Mouse (Mus musculus): ENCODE measurements around the gene Apol7a. TPM values are rescaled to one million over a fixed set of nuclear protein-coding genes. Genes with fewer than 3 reads are reported as not detected.
A peak's percentile ranks its signal among the peaks of the same experiment; 100 is the strongest.
"Not testable (repeated sequence)": the region's sequence is repeated elsewhere in the genome, so short reads cannot be mapped to it uniquely, and the experiment has no call there.

The Apol7a gene
- polyA plus RNA-seq (2014; fragmentation: Nextera tagmentation; extraction: Ambion mirVana) = not detected in 2 replicates

GRCm38 (mm10) chr15:77399027-77399426 is at the start of gene Apol7a:
Gene Apol7a (minus strand): TSS chr15:77399110.
- not testable (repeated sequence) for H3K4me1 ChIP-seq (ENCODE audit: control insufficient read depth, insufficient read depth, low read length); H3K9ac ChIP-seq (replicated peaks; ENCODE audit: low read length); H3K9me3 ChIP-seq (replicated peaks; ENCODE audit: control insufficient read depth, low read length); H3K4me3 ChIP-seq (ENCODE audit: low read depth, low read length); H3K36me3 ChIP-seq (replicated peaks; ENCODE audit: control insufficient read depth, insufficient read depth, low read depth, low read length); H3K27ac ChIP-seq (replicated peaks; ENCODE audit: low read depth, low read length); ATAC-seq (replicated peaks; ENCODE audit: insufficient number of reproducible peaks, low FRiP score, low TSS enrichment, low read depth); H3K4me2 ChIP-seq (ENCODE audit: low read depth, low read length); H3K27me3 ChIP-seq (ENCODE audit: control insufficient read depth, insufficient read depth, low read length)
- 59% methylated on average over 9 of the region's 9 CpGs for WGBS
- peak; percentile 56 for DNase-seq (ENCODE audit: low spot score)

GRCm38 (mm10) chr15:77447392-77447791 is 48.5 kb upstream of the Apol7a start, which contains the start of gene Apol7b:
Gene Apol7b (minus strand): TSS chr15:77447492.
- not testable (repeated sequence) for H3K27me3 ChIP-seq (ENCODE audit: control insufficient read depth, insufficient read depth, low read length); H3K4me2 ChIP-seq (ENCODE audit: low read depth, low read length); H3K27ac ChIP-seq (replicated peaks; ENCODE audit: low read depth, low read length); H3K4me1 ChIP-seq (ENCODE audit: control insufficient read depth, insufficient read depth, low read length); ATAC-seq (replicated peaks; ENCODE audit: insufficient number of reproducible peaks, low FRiP score, low TSS enrichment, low read depth); H3K9ac ChIP-seq (replicated peaks; ENCODE audit: low read length); H3K4me3 ChIP-seq (ENCODE audit: low read depth, low read length); DNase-seq (ENCODE audit: low spot score); H3K9me3 ChIP-seq (replicated peaks; ENCODE audit: control insufficient read depth, low read length); H3K36me3 ChIP-seq (replicated peaks; ENCODE audit: control insufficient read depth, insufficient read depth, low read depth, low read length)
- WGBS = 84% methylated on average over 2 of the region's 2 CpGs

GRCm38 (mm10) chr15:77445668-77446067 is 46.8 kb upstream of the Apol7a start:
- not testable (repeated sequence) for DNase-seq (ENCODE audit: low spot score); H3K4me3 ChIP-seq (ENCODE audit: low read depth, low read length); H3K27me3 ChIP-seq (ENCODE audit: control insufficient read depth, insufficient read depth, low read length); H3K9me3 ChIP-seq (replicated peaks; ENCODE audit: control insufficient read depth, low read length); H3K9ac ChIP-seq (replicated peaks; ENCODE audit: low read length); H3K36me3 ChIP-seq (replicated peaks; ENCODE audit: control insufficient read depth, insufficient read depth, low read depth, low read length); H3K4me1 ChIP-seq (ENCODE audit: control insufficient read depth, insufficient read depth, low read length); ATAC-seq (replicated peaks; ENCODE audit: insufficient number of reproducible peaks, low FRiP score, low TSS enrichment, low read depth); H3K27ac ChIP-seq (replicated peaks; ENCODE audit: low read depth, low read length); H3K4me2 ChIP-seq (ENCODE audit: low read depth, low read length)
- WGBS = 100% methylated on average over 1 of the region's 1 CpGs

GRCm38 (mm10) chr15:77444746-77445145 is 45.8 kb upstream of the Apol7a start:
- DNase-seq (ENCODE audit: low spot score) = not testable (repeated sequence)
- WGBS = 88% methylated on average over 8 of the region's 8 CpGs

GRCm38 (mm10) chr15:77428690-77429448 is 30.0 kb upstream of the Apol7a start:
- WGBS = 79% methylated on average over 8 of the region's 10 CpGs
- not testable (repeated sequence) for ATAC-seq (replicated peaks; ENCODE audit: insufficient number of reproducible peaks, low FRiP score, low TSS enrichment, low read depth)

More at GRCm38 (mm10) chr15:77444746-77445145, 45.8 kb upstream of the Apol7a start:
- not testable (repeated sequence) for H3K27ac ChIP-seq (replicated peaks; ENCODE audit: low read depth, low read length); H3K4me1 ChIP-seq (ENCODE audit: control insufficient read depth, insufficient read depth, low read length); H3K4me3 ChIP-seq (ENCODE audit: low read depth, low read length); H3K36me3 ChIP-seq (replicated peaks; ENCODE audit: control insufficient read depth, insufficient read depth, low read depth, low read length); ATAC-seq (replicated peaks; ENCODE audit: insufficient number of reproducible peaks, low FRiP score, low TSS enrichment, low read depth); H3K9me3 ChIP-seq (replicated peaks; ENCODE audit: control insufficient read depth, low read length); H3K27me3 ChIP-seq (ENCODE audit: control insufficient read depth, insufficient read depth, low read length); H3K4me2 ChIP-seq (ENCODE audit: low read depth, low read length); H3K9ac ChIP-seq (replicated peaks; ENCODE audit: low read length)

GRCm38 (mm10) chr15:77422925-77423324 is 24.0 kb upstream of the Apol7a start:
- H3K27ac ChIP-seq (replicated peaks; ENCODE audit: low read depth, low read length); ATAC-seq (replicated peaks; ENCODE audit: insufficient number of reproducible peaks, low FRiP score, low TSS enrichment, low read depth); DNase-seq (ENCODE audit: low spot score); H3K27me3 ChIP-seq (ENCODE audit: control insufficient read depth, insufficient read depth, low read length); H3K9ac ChIP-seq (replicated peaks; ENCODE audit: low read length); H3K4me1 ChIP-seq (ENCODE audit: control insufficient read depth, insufficient read depth, low read length); H3K4me3 ChIP-seq (ENCODE audit: low read depth, low read length); H3K4me2 ChIP-seq (ENCODE audit: low read depth, low read length); H3K36me3 ChIP-seq (replicated peaks; ENCODE audit: control insufficient read depth, insufficient read depth, low read depth, low read length); H3K9me3 ChIP-seq (replicated peaks; ENCODE audit: control insufficient read depth, low read length): not testable (repeated sequence)
- whole genome bisulfite sequencing = 66% methylated on average over 3 of the region's 7 CpGs

More at GRCm38 (mm10) chr15:77428690-77429448, 30.0 kb upstream of the Apol7a start:
- H3K9me3 ChIP-seq (replicated peaks; ENCODE audit: control insufficient read depth, low read length); H3K9ac ChIP-seq (replicated peaks; ENCODE audit: low read length); H3K27me3 ChIP-seq (ENCODE audit: control insufficient read depth, insufficient read depth, low read length); H3K4me3 ChIP-seq (ENCODE audit: low read depth, low read length); H3K36me3 ChIP-seq (replicated peaks; ENCODE audit: control insufficient read depth, insufficient read depth, low read depth, low read length); DNase-seq (ENCODE audit: low spot score); H3K4me1 ChIP-seq (ENCODE audit: control insufficient read depth, insufficient read depth, low read length); H3K27ac ChIP-seq (replicated peaks; ENCODE audit: low read depth, low read length); H3K4me2 ChIP-seq (ENCODE audit: low read depth, low read length): not testable (repeated sequence)

- not testable (repeated sequence) for ATAC-seq (replicated peaks; ENCODE audit: insufficient number of reproducible peaks, low FRiP score, low TSS enrichment, low read depth)
These were observed 20.7 kb upstream of the Apol7a start for GRCm38 (mm10) chr15:77419657-77420056.

GRCm38 (mm10) chr15:77416655-77417333 is 17.9 kb upstream of the Apol7a start:
- not testable (repeated sequence) for H3K36me3 ChIP-seq (replicated peaks; ENCODE audit: control insufficient read depth, insufficient read depth, low read depth, low read length); H3K4me2 ChIP-seq (ENCODE audit: low read depth, low read length); ATAC-seq (replicated peaks; ENCODE audit: insufficient number of reproducible peaks, low FRiP score, low TSS enrichment, low read depth); H3K27me3 ChIP-seq (ENCODE audit: control insufficient read depth, insufficient read depth, low read length); H3K9me3 ChIP-seq (replicated peaks; ENCODE audit: control insufficient read depth, low read length); H3K4me3 ChIP-seq (ENCODE audit: low read depth, low read length); H3K9ac ChIP-seq (replicated peaks; ENCODE audit: low read length); H3K4me1 ChIP-seq (ENCODE audit: control insufficient read depth, insufficient read depth, low read length); DNase-seq (ENCODE audit: low spot score); H3K27ac ChIP-seq (replicated peaks; ENCODE audit: low read depth, low read length)
- WGBS = 19% methylated on average over 2 of the region's 10 CpGs

More at GRCm38 (mm10) chr15:77419657-77420056, 20.7 kb upstream of the Apol7a start:
- H3K36me3 ChIP-seq (replicated peaks; ENCODE audit: control insufficient read depth, insufficient read depth, low read depth, low read length); H3K4me2 ChIP-seq (ENCODE audit: low read depth, low read length); H3K4me3 ChIP-seq (ENCODE audit: low read depth, low read length); H3K9ac ChIP-seq (replicated peaks; ENCODE audit: low read length); DNase-seq (ENCODE audit: low spot score); H3K27me3 ChIP-seq (ENCODE audit: control insufficient read depth, insufficient read depth, low read length); H3K27ac ChIP-seq (replicated peaks; ENCODE audit: low read depth, low read length); H3K9me3 ChIP-seq (replicated peaks; ENCODE audit: control insufficient read depth, low read length); H3K4me1 ChIP-seq (ENCODE audit: control insufficient read depth, insufficient read depth, low read length): not testable (repeated sequence)
- WGBS = no CpG with 5 or more reads among the region's 3 CpGs

Measured in embryonic facial prominence, embryonic 11.5 days (tissue).